Mouse (Mus musculus) urinary bladder, postnatal 10 days (tissue): ENCODE measurements around the gene Nova1.

Source experiments
- DNase-seq: peaks from one replicate; pipeline ENCODE4 v3.0.0; 2022; ENCODE audit warnings: low spot score

Nova1 gene

GRCm38 (mm10) chr12:46818856-46819347, at the start of gene Nova1:
Gene Nova1, minus strand, starts transcription at chr12:46818929.
- DNase-seq, result peak; percentile 19

DNA sequence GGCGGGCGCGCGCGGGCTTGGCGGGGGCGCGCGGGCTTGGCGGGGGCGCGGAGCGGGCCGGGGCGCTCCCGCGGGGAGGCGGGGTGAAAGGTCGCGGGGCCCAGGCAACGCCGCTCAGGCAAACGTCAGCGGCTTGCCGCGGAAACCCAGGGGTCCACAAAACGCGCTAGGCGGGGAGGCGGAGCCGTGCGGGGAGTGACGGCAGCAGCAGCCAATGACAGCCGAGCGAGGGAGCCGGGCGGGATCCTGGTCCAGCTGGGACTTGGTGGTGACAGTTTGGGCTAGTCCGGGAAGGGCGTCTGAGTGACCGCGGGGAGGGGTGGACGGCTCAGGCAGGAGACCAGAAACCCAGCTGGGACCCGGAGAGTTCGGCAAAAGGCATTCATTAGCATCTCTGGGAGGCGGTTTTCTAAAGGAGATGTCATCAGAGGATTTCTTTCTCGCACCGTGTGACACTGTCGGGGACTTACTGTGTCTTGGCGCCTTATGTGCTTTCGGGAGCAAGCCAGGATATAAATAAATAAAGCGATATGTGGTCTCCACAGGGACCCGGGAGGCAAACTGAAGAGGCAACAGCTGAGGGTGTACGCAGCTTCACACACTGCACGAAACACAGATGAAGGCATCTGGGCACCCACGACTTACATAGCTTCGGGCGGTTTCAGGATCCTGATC, 756 bp upstream of the Nova1 start:
- peak; percentile 45 for DNase-seq

DNA sequence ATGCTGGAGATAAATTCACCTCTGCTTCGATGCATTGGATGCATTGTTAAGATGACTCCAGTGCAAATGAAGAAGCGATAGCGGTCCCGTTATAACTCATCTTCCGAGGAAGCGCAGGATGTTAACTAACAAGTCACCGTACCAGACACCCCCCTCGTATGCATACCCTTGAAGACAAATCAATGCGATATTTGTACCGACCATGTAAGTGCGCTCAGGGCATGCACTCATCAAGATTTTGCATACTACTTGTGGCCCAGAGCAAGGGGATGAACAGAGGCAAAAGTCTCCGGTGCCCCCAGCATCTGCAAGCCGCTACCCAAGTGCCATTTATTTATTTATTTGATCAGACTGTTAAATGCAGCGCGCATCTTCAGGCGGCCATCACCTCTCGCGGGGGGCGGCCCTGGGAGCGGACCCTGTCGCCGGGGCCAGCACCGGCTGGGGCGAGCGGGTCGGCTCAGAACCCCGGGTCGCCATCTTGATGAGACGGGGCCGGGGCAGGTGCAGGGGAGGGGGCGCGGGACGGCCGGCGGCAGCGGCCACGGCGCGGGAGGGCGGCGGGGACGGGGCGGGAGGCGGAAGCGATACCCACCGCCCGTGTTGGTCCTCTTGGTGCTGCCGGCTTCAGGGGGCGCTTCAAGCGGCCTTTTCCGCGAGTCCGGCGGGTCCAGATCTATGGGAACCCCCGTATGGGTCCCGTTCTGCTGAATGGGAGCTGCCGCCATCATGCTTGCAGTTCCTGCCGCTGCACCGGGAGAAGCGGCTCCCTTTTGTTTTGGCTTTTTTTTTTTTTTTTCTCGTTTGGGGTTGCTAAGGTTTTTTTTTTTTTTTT, 491 bp downstream of the Nova1 start:
- no peak for DNase-seq

- DNase-seq, result no peak
Observed at GRCm38 (mm10) chr12:46817211-46817803, 1.4 kb downstream of the Nova1 start.

DNA sequence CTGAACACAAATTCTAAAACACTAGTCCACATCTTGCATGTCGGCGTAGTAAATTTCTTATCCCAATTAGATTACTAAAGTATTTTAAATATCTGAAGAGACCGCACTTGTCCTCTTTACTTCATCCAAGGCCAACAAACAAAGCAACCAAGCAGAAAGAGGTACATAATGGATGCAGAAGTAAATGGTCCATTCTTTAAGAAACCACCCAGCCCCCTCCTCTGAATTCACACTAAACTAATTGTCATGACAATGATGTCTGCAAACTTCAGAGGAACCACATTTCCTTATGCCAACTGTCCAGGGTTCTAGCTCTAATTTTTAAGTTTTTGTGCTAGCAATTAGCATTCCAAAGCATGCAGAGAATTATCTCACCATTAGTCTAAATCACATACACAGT, 2.4 kb downstream of the Nova1 start:
- no peak for DNase-seq

- DNase-seq, result no peak
Observed at GRCm38 (mm10) chr12:46815697-46816096, 3.0 kb downstream of the Nova1 start.

DNA sequence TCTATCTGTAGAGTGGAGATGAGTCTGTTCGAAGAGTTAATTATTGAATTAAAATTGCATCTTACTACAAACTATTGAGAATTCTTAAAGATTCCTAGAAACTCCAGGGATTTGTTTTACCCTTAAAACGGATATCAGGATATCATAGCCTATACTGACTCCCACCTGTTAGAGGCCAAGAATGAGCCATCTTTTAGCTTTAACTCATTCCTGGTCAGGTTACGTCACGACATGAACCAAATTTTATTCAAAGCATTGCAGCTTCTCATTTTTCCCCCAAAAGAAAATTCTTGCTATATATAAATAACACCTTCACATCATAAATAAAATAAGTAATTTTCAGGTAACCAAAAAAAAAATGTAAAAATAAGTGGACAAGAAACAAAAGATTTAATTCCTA, 3.9 kb downstream of the Nova1 start:
- DNase-seq, result no peak

DNA sequence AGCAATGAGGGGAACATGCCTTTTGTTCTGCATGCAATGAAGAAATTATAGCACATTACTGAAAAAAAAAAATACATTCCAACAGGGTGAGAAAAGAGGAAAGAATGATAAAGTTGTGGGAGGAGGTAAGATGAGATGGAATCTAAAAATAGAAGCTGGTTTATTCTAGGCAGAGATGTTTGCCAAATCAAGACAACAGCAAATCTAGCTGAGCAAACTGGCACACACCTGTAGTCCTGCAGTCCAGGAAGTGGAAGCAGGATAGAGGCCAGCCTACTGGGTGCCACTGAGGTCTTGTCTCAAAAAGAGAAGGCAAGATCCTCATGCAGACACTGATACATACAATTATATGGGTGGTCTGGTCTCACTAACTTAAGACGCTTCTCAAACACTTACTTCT, 17.4 kb downstream of the Nova1 start:
- DNase-seq, result no peak

- no peak for DNase-seq
Observed at GRCm38 (mm10) chr12:46782301-46783280, 36.1 kb downstream of the Nova1 start.

DNA sequence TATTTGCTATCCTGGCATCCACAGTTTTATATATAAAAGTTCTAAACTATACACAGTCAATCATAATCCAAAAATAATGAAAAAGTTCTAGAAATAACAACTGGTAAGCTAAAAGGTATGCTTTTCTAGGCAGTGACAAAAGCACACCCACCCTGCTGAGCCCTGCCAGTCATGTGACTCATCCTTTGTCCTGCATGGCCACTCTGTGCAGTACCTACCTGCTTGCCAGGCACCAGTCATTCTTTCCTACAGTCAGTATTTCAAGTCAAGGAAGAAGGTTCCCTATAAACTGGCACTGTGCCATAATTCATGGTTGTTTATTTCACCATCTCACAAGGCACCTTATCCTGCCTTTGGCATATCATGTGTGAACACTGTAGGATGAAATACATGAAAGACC, 37.2 kb downstream of the Nova1 start:
- DNase-seq, result no peak

DNA sequence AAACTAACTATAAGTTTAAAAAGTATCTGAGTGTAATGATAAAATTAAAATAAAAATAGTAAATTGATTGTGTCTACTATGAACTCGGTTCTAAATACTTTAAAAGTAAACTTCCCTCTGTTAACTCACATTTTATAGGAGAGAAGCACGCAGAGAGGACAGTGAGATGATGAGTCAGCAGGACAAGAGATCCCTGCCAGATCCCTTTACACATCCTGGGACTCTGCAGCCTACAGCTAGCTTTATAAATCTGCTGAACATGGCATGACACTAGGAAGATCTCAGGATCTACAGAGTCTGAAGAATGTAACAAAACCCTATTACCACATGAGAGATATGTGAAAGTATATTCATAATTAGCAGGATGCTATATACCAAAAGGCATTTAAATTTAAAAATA, 37.7 kb downstream of the Nova1 start:
- DNase-seq, result no peak

DNA sequence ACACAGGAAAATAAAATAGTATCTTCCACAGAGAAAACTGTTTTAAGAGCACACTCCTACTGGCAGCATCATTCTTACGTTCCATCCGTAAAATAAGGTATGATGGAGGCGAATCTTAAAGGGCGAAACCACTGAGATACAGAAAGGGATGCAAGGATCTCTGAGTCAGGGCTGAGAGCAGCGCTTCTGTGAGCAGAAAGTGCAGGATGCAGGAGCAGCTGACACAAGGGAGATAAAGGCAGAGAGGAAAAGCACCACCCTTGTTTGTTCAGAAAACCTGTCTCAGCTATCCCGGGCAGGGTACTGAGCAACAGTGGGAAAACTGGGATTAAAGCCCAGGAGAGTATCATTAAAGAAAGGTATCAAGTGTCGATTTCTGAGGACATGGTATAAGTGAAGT, 59.3 kb downstream of the Nova1 start:
- no peak for DNase-seq

DNA sequence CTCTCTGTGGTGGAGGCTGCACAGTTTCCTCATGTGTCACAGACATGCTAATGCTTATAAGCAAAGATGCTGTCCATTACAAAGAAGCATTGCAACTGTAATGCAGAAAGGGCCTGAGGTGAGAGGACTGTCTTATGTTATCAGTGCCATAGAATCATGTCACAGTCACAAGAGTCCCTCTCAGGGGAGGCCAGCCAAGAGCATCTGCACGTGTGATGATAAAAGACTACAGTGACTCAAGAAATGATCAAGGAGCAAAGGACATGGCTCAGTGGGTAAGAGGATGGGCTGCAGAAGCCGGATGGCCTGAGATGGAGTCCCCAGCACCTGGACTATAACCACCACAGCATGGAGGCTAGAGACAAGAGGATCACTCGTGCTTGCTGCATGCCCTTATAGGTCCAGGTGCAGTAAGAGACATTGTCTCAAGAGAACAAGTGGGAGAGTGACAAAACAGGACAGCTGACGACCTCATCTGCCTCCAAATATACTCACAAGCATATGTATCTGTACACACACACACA, 64.3 kb downstream of the Nova1 start:
- no peak for DNase-seq

GRCm38 (mm10) chr12:46753096-46753495, 65.6 kb downstream of the Nova1 start:
- no peak for DNase-seq

DNA sequence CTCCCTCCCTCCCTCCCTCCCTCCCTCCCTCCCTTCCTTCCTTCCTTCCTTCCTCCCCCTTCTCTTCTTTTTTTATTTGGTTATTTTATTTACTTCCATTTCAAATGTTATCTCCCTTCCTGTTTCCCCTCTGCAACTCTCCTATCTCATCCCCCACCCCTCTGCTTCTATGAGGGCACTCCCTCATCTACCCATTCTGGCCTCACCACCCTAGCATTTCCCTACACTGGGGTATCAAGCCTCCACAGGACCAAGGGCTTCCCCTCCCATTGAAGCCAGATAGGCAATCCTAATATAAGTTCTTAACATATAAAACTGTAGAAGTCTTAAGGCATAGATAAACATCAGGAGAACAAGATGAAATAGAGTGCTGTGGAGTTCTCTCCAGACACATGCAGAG, 85.5 kb downstream of the Nova1 start:
- no peak for DNase-seq

DNA sequence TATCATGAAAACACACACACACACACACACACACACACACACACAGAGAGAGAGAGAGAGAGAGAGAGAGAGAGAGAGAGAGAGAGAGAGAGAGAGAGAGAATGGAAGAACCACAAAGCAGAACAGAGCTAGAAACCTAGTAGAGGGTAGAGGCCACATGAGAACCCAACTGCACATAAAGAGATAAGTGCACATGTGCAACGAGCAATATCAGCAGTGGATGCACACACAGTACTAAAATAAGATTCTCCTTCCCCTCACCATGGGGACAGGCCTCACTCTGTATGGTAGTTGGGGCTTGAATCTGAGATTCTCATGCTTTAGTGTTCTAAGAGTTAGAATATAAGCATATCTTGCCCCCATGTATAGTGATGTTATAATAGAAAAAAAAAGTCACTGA, 86.8 kb downstream of the Nova1 start:
- no peak for DNase-seq

DNA sequence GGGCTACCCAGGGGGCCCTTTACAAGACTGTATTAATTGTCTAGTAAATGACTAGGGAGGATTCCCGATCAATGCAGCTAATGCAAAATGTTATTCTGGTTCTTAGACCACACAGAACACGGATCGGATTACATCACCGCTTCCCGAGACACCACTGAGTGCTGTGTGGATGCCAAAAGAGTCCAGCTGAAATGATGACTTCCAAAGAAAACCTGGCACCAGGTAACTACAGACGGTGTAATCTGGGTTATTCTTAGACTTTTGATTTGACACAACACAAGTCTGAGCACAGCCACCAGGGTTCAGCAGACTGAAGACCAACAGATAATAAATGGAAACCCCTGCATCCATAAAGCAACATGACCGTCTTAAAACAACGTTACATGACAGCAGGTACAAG, 96.8 kb downstream of the Nova1 start:
- DNase-seq, result no peak

- DNase-seq, result no peak
Observed at GRCm38 (mm10) chr12:46719076-46719475, 99.7 kb downstream of the Nova1 start.

DNA sequence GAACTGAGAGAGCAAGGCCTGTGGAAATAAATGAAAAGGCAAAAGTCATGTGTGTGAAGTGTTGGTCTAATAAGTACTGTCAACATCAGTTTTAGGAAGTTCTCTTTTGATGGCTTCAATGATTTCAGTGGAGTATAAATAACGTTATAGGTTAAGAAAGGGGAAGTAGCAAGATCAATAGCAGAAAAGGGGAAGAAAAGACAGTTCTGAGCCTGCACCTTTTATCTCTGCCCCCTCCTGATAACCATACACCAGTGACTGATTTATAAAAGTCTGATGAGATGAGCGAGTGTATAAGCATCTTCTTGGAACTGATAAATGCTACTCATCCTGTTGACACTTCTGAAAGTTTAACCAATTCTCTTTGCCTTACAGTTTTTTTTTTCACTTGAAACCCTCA, 108.6 kb downstream of the Nova1 start:
- no peak for DNase-seq

DNA sequence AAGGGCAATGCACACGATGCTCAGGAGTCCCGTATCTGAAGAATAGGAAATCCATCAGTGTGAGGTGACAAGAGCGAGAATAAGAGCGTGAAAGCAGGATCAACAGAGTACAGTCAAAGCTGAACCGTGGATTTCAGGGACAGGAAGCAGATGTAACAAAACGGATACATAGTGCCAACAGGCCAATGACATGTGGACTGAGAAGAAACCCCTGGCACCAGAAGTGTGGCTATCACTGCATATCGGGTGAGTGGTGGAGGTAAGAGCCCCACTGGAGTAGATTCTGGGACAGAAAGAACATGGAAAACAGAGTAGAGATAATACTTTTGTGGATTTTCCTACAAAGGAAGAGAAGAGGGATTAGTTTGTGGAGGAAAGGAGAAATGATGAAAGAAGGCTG, 109.3 kb downstream of the Nova1 start:
- DNase-seq, result no peak

GRCm38 (mm10) chr12:46700202-46700601, 118.5 kb downstream of the Nova1 start:
- no peak for DNase-seq

DNA sequence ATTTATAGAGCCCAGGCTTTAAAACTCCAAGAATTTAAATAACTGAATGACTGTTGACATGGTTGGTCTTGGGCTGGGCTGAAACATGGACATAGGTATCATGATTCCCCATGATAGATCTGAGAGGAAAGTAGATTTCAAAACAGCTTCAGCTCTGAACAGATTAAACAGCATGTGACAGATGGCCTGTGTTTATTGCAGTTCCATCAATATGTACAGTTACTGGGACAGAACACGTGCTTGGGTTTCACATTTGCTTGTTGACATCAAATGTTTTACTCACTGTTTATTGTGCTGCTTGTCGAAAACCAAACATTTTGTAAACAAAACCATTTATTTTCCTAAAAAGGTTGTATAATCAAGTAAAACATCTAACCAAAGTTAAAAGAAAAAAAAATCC, 142.4 kb downstream of the Nova1 start:
- DNase-seq, result no peak
